Mouse (Mus musculus): Measurements from ENCODE around the gene Gm20388. TPM values are rescaled to one million over a fixed set of nuclear protein-coding genes. Genes with fewer than 3 reads are reported as not detected.

The Gm20388 gene
- total RNA-seq, 1 experiment, result 27.0 TPM

GRCm38 (mm10) chr8:122870377-122870863, 2959.8 kb downstream of the Gm20388 start:
- Histone ChIP-seq H3K4me3 (ENCODE audit: insufficient read depth in 1 of 2, low read depth in 1 of 2, low read length in 2 of 2, poor library complexity in 1 of 2, severe bottlenecking in 1 of 2) (peak overlapping the region; percentile 56 to 67), H3K36me3 (ENCODE audit: control insufficient read depth, insufficient read depth, low read length, poor library complexity, severe bottlenecking) (no peaks in the 10 kb centered on the region), H3K27ac (ENCODE audit: insufficient read depth, low read depth, low read length, poor library complexity, severe bottlenecking) (no peak overlapping the region), H3K4me1 (ENCODE audit: control insufficient read depth in 2 of 2, insufficient read depth in 2 of 2, low read length in 2 of 2, poor library complexity in 1 of 2) (peaks cover 0 to 11% of the 10 kb centered on the region in 2 experiments; a peak in 2 of 4 replicates), H3K9ac (ENCODE audit: insufficient read depth, low read depth, low read length, poor library complexity, severe bottlenecking) (peak overlapping the region; percentile 28; the same call in 1 of the 2 replicates), H3K9me3 (ENCODE audit: control insufficient read depth, insufficient read depth, low read depth, low read length) (no peaks in the 10 kb centered on the region)
- TF ChIP-seq CHD2 (IDR thresholded peaks at IDR 0.05; ENCODE audit: low read depth, low read length), result no peak
- no peak for TF ChIP-seq ZNF384 (IDR thresholded peaks at IDR 0.05; ENCODE audit: low read depth, low read length)
- TF ChIP-seq HCFC1 (IDR thresholded peaks at IDR 0.05; ENCODE audit: borderline replicate concordance, insufficient read depth, low read length), result no peak
- TF ChIP-seq MAFK (IDR thresholded peaks at IDR 0.05; ENCODE audit: insufficient read depth, low read depth, low read length), result no peak
- TF ChIP-seq ZC3H11A (IDR thresholded peaks at IDR 0.05; ENCODE audit: borderline replicate concordance, low read depth, low read length), result no peak
- peak; percentile 69 for DNase-seq (ENCODE audit: low read depth, low spot score)
- in situ Hi-C loops (cut with MboI; ENCODE audit: low sequenced_read_pairs in 2 of 2, unreplicated experiment in 2 of 2), result no loop called here

GRCm38 (mm10) chr8:122871663-122872062, 2961.0 kb downstream of the Gm20388 start:
- Histone ChIP-seq H3K36me3 (ENCODE audit: control insufficient read depth, insufficient read depth, low read length, poor library complexity, severe bottlenecking) (no peaks in the 10 kb centered on the region), H3K4me3 (ENCODE audit: insufficient read depth in 1 of 2, low read depth in 1 of 2, low read length in 2 of 2, poor library complexity in 1 of 2, severe bottlenecking in 1 of 2) (no peak overlapping the region), H3K9ac (ENCODE audit: insufficient read depth, low read depth, low read length, poor library complexity, severe bottlenecking) (no peak overlapping the region), H3K4me1 (ENCODE audit: control insufficient read depth in 2 of 2, insufficient read depth in 2 of 2, low read length in 2 of 2, poor library complexity in 1 of 2) (peaks cover 0 to 11% of the 10 kb centered on the region in 2 experiments; a peak in 2 of 4 replicates), H3K9me3 (ENCODE audit: control insufficient read depth, insufficient read depth, low read depth, low read length) (no peaks in the 10 kb centered on the region), H3K27ac (ENCODE audit: insufficient read depth, low read depth, low read length, poor library complexity, severe bottlenecking) (no peak overlapping the region)
- TF ChIP-seq CHD2 (IDR thresholded peaks at IDR 0.05; ENCODE audit: low read depth, low read length) (no peak), MAFK (IDR thresholded peaks at IDR 0.05; ENCODE audit: insufficient read depth, low read depth, low read length) (no peak), ZNF384 (IDR thresholded peaks at IDR 0.05; ENCODE audit: low read depth, low read length) (no peak), ZC3H11A (IDR thresholded peaks at IDR 0.05; ENCODE audit: borderline replicate concordance, low read depth, low read length) (no peak), HCFC1 (IDR thresholded peaks at IDR 0.05; ENCODE audit: borderline replicate concordance, insufficient read depth, low read length) (no peak)
- DNase-seq (ENCODE audit: low read depth, low spot score), result no peak
- in situ Hi-C loops (cut with MboI; ENCODE audit: low sequenced_read_pairs in 2 of 2, unreplicated experiment in 2 of 2), result no loop called here

GRCm38 (mm10) chr8:122873171-122873570, 2962.5 kb downstream of the Gm20388 start:
- Histone ChIP-seq H3K4me3 (ENCODE audit: insufficient read depth in 1 of 2, low read depth in 1 of 2, low read length in 2 of 2, poor library complexity in 1 of 2, severe bottlenecking in 1 of 2) (no peak overlapping the region), H3K36me3 (ENCODE audit: control insufficient read depth, insufficient read depth, low read length, poor library complexity, severe bottlenecking) (no peaks in the 10 kb centered on the region), H3K27ac (ENCODE audit: insufficient read depth, low read depth, low read length, poor library complexity, severe bottlenecking) (no peak overlapping the region), H3K4me1 (ENCODE audit: control insufficient read depth in 2 of 2, insufficient read depth in 2 of 2, low read length in 2 of 2, poor library complexity in 1 of 2) (peaks cover 0 to 11% of the 10 kb centered on the region in 2 experiments; a peak in 2 of 4 replicates), H3K9me3 (ENCODE audit: control insufficient read depth, insufficient read depth, low read depth, low read length) (no peaks in the 10 kb centered on the region), H3K9ac (ENCODE audit: insufficient read depth, low read depth, low read length, poor library complexity, severe bottlenecking) (no peak overlapping the region)
- TF ChIP-seq ZC3H11A (IDR thresholded peaks at IDR 0.05; ENCODE audit: borderline replicate concordance, low read depth, low read length) (no peak), HCFC1 (IDR thresholded peaks at IDR 0.05; ENCODE audit: borderline replicate concordance, insufficient read depth, low read length) (no peak), MAFK (IDR thresholded peaks at IDR 0.05; ENCODE audit: insufficient read depth, low read depth, low read length) (no peak), CHD2 (IDR thresholded peaks at IDR 0.05; ENCODE audit: low read depth, low read length) (no peak), ZNF384 (IDR thresholded peaks at IDR 0.05; ENCODE audit: low read depth, low read length) (no peak)
- DNase-seq (ENCODE audit: low read depth, low spot score), result no peak
- in situ Hi-C loops (cut with MboI; ENCODE audit: low sequenced_read_pairs in 2 of 2, unreplicated experiment in 2 of 2), result no loop called here

- H3K9me3 ChIP-seq (ENCODE audit: control insufficient read depth, insufficient read depth, low read depth, low read length), result no peaks in the 10 kb centered on the region
- H3K27ac ChIP-seq (ENCODE audit: insufficient read depth, low read depth, low read length, poor library complexity, severe bottlenecking), result no peak overlapping the region
- H3K4me3 ChIP-seq (ENCODE audit: insufficient read depth in 1 of 2, low read depth in 1 of 2, low read length in 2 of 2, poor library complexity in 1 of 2, severe bottlenecking in 1 of 2), result no peak overlapping the region
- no peak overlapping the region for H3K9ac ChIP-seq (ENCODE audit: insufficient read depth, low read depth, low read length, poor library complexity, severe bottlenecking)
- TF ChIP-seq MAFK (IDR thresholded peaks at IDR 0.05; ENCODE audit: insufficient read depth, low read depth, low read length) (no peak), ZC3H11A (IDR thresholded peaks at IDR 0.05; ENCODE audit: borderline replicate concordance, low read depth, low read length) (no peak), ZNF384 (IDR thresholded peaks at IDR 0.05; ENCODE audit: low read depth, low read length) (no peak), CHD2 (IDR thresholded peaks at IDR 0.05; ENCODE audit: low read depth, low read length) (no peak), HCFC1 (IDR thresholded peaks at IDR 0.05; ENCODE audit: borderline replicate concordance, insufficient read depth, low read length) (no peak)
- in situ Hi-C loops (cut with MboI; ENCODE audit: low sequenced_read_pairs in 2 of 2, unreplicated experiment in 2 of 2), result no loop called here
- H3K36me3 ChIP-seq (ENCODE audit: control insufficient read depth, insufficient read depth, low read length, poor library complexity, severe bottlenecking), result peaks cover 2% of the 10 kb centered on the region; the same call in 1 of the 2 replicates
- DNase-seq (ENCODE audit: low read depth, low spot score), result no peak
- peaks cover 0 to 13% of the 10 kb centered on the region in 2 experiments; a peak in 2 of 4 replicates for H3K4me1 ChIP-seq (ENCODE audit: control insufficient read depth in 2 of 2, insufficient read depth in 2 of 2, low read length in 2 of 2, poor library complexity in 1 of 2)
Measured at GRCm38 (mm10) chr8:122875186-122875585, 2964.5 kb downstream of the Gm20388 start.
